Mouse (Mus musculus): ENCODE results near the gene Sftpd. TPM values are rescaled to one million over a fixed set of nuclear protein-coding genes. Genes with fewer than 3 reads are reported as not detected.
A peak's percentile ranks its signal among the peaks of the same experiment; 100 is the strongest.

Sftpd gene
- not detected in 2 replicates for polyA plus RNA-seq (2016; fragmentation: Nextera tagmentation; extraction: Ambion mirVana)

DNA sequence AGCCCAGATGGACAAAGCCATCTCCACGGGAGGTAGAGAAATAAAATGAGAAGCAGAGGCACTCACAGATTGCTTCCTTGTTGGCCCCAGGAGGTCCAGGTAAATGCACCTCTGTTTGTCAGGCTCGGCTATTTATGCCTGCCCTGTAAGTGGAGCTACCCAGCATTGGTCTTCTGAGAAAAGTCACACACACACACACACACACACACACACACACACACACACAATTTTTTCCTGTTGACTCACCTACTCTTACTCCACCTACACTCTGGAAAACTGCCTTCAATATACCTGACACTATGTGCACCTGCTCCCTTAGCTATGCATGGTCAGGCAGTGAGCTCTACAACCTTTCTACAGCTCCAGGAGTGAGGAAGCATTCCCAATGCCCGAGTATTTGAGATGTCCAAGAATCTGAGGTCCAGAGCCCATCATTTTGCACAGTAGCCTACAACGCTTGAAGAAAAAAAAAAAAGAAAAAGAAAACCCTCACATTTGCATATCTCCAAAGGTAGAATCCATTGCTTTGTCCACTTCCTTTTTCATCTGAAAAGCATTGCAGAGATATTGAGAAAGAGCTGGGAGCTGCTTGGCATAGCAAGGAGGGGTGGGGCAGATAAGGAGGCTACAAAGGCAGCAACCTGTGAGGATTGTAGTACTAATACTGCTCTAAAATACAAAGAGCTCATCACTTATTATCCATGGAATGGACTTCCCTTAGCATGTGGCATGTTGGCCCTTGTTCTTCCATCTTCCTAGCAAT is at the start of gene Sftpd:
Gene Sftpd (minus strand): TSS at position 91 of the 763 bp plus-strand sequence.
- Histone ChIP-seq H3K27ac (replicated peaks) (no peak within 1 kb of the TSS), H3K9me3 (no peaks in the 10 kb centered on the region), H3K36me3 (replicated peaks) (no peaks in the 10 kb centered on the region), H3K4me1 (no peaks in the 10 kb centered on the region), H3K27me3 (replicated peaks; ENCODE audit: low read depth, poor library complexity, severe bottlenecking) (no peaks in the 10 kb centered on the region), H3K4me3 (no peak within 1 kb of the TSS)
- no peak for DNase-seq (ENCODE audit: low spot score)
- 82% methylated on average over 4 of the region's 4 CpGs for WGBS

- DNase-seq (ENCODE audit: low spot score), result no peak
- H3K4me3 ChIP-seq, result no peak overlapping the region
- WGBS, result 73% methylated on average over 6 of the region's 6 CpGs
- no peaks in the 10 kb centered on the region for H3K36me3 ChIP-seq (replicated peaks)
- no peaks in the 10 kb centered on the region for H3K9me3 ChIP-seq
- no peaks in the 10 kb centered on the region for H3K4me1 ChIP-seq
- H3K27ac ChIP-seq (replicated peaks), result no peak overlapping the region
- no peaks in the 10 kb centered on the region for H3K27me3 ChIP-seq (replicated peaks; ENCODE audit: low read depth, poor library complexity, severe bottlenecking)
These were observed 13.2 kb upstream of the Sftpd start for GRCm38 (mm10) chr14:41198037-41198730.

- no peak overlapping the region for H3K4me3 ChIP-seq
- no peak for DNase-seq (ENCODE audit: low spot score)
- no peak overlapping the region for H3K27ac ChIP-seq (replicated peaks)
- H3K4me1 ChIP-seq, result no peaks in the 10 kb centered on the region
- H3K36me3 ChIP-seq (replicated peaks), result no peaks in the 10 kb centered on the region
- peaks cover 7% of the 10 kb centered on the region for H3K9me3 ChIP-seq
- no peaks in the 10 kb centered on the region for H3K27me3 ChIP-seq (replicated peaks; ENCODE audit: low read depth, poor library complexity, severe bottlenecking)
- WGBS, result 79% methylated on average over 2 of the region's 2 CpGs
These were observed 4.5 kb upstream of the Sftpd start for GRCm38 (mm10) chr14:41189496-41189895.

DNA sequence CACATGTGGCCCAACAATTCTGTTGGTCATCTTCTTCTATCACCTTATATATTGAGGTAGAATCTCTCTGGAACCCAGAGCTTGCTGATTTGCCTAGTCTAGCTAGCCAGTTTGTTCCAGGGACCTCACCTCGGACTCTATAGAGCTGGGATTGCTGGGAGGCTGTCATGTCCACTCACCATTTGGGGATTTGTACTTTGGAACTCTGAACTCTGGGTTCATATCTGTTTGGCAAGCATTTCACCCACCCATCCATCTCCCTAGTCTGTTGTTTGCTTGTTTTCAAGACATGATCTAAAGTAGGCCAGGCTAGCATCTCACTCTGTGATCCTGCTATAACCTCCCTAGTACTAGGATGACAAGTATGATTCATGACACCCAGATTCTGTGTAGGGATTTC is 10.1 kb downstream of the Sftpd start:
- 74% methylated on average over 1 of the region's 1 CpGs for WGBS
- DNase-seq (ENCODE audit: low spot score), result no peak

DNA sequence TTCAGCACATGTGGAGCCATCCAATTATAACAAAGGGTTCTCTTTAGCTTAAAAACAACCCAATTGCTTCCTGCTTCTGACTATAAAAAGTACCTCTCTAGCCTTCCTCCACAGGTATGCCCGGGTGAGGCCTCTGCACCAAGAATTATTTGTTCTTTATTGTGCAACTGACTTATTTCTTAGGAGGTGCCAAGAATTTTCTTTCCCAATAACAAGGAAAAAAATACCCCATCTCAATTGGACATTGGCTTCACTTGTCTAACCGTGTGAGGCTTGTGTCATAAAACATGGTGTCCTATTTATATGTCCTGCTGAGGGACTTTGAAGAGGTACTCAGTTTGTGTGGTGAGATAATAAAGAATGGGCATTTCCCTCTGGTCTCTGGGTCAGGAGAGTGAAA is 14.4 kb downstream of the Sftpd start:
- Histone ChIP-seq H3K27me3 (replicated peaks; ENCODE audit: low read depth, poor library complexity, severe bottlenecking) (no peaks in the 10 kb centered on the region), H3K36me3 (replicated peaks) (no peaks in the 10 kb centered on the region), H3K27ac (replicated peaks) (no peak overlapping the region), H3K4me1 (no peaks in the 10 kb centered on the region), H3K4me3 (no peak overlapping the region), H3K9me3 (no peaks in the 10 kb centered on the region)
- WGBS, result 83% methylated on average over 2 of the region's 2 CpGs
- DNase-seq (ENCODE audit: low spot score), result no peak

More for the DNA sequence above, 10.1 kb downstream of the Sftpd start:
- Histone ChIP-seq H3K9me3 (no peaks in the 10 kb centered on the region), H3K4me3 (no peak overlapping the region), H3K4me1 (no peaks in the 10 kb centered on the region), H3K27ac (replicated peaks) (no peak overlapping the region), H3K36me3 (replicated peaks) (no peaks in the 10 kb centered on the region), H3K27me3 (replicated peaks; ENCODE audit: low read depth, poor library complexity, severe bottlenecking) (no peaks in the 10 kb centered on the region)

DNA sequence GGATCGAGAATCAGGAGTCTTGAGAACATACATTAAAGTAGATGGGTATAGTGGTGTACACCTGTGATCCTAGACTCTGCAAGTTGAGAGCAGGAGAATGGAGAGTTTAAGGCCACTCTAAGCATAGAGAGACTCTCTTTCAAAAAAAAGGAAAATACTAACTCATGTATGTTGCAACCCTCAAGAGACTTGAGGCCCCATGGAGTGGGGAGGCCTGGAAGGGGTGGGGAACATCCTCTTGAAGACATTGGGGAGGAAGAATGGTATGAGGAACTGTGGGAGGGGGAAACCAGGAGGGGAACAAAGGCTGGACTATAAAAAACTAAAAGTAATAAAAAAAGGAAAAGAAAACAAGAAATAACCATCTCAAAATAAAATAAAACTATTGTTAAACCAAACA is 16.4 kb downstream of the Sftpd start:
- Histone ChIP-seq H3K9me3 (no peaks in the 10 kb centered on the region), H3K27ac (replicated peaks) (no peak overlapping the region), H3K27me3 (replicated peaks; ENCODE audit: low read depth, poor library complexity, severe bottlenecking) (no peaks in the 10 kb centered on the region), H3K4me3 (no peak overlapping the region), H3K36me3 (replicated peaks) (no peaks in the 10 kb centered on the region), H3K4me1 (no peaks in the 10 kb centered on the region)
- no peak for DNase-seq (ENCODE audit: low spot score)
- 88% methylated on average over 1 of the region's 1 CpGs for WGBS

GRCm38 (mm10) chr14:41167278-41167677 is 17.7 kb downstream of the Sftpd start:
- no peaks in the 10 kb centered on the region for H3K36me3 ChIP-seq (replicated peaks)

GRCm38 (mm10) chr14:41162663-41163062 is 22.3 kb downstream of the Sftpd start:
- Histone ChIP-seq H3K36me3 (replicated peaks) (no peaks in the 10 kb centered on the region), H3K27me3 (replicated peaks; ENCODE audit: low read depth, poor library complexity, severe bottlenecking) (no peaks in the 10 kb centered on the region), H3K4me3 (no peak overlapping the region), H3K4me1 (peaks cover 8% of the 10 kb centered on the region), H3K27ac (replicated peaks) (no peak overlapping the region), H3K9me3 (no peaks in the 10 kb centered on the region)
- WGBS, result 19% methylated on average over 2 of the region's 2 CpGs
- DNase-seq (ENCODE audit: low spot score), result peak; percentile 56

More at GRCm38 (mm10) chr14:41167278-41167677, 17.7 kb downstream of the Sftpd start:
- Histone ChIP-seq H3K4me1 (no peaks in the 10 kb centered on the region), H3K27ac (replicated peaks) (no peak overlapping the region), H3K9me3 (no peaks in the 10 kb centered on the region), H3K4me3 (no peak overlapping the region), H3K27me3 (replicated peaks; ENCODE audit: low read depth, poor library complexity, severe bottlenecking) (no peaks in the 10 kb centered on the region)
- no peak for DNase-seq (ENCODE audit: low spot score)
- WGBS, result 66% methylated on average over 5 of the region's 5 CpGs

- no peak overlapping the region for H3K4me3 ChIP-seq
- peak; percentile 8 for DNase-seq (ENCODE audit: low spot score)
- no peak overlapping the region for H3K27ac ChIP-seq (replicated peaks)
- peaks cover 8% of the 10 kb centered on the region for H3K4me1 ChIP-seq
- no peaks in the 10 kb centered on the region for H3K9me3 ChIP-seq
- H3K27me3 ChIP-seq (replicated peaks; ENCODE audit: low read depth, poor library complexity, severe bottlenecking), result no peaks in the 10 kb centered on the region
- no peaks in the 10 kb centered on the region for H3K36me3 ChIP-seq (replicated peaks)
- WGBS, result 19% methylated on average over 1 of the region's 1 CpGs
These were observed 24.2 kb downstream of the Sftpd start for GRCm38 (mm10) chr14:41160743-41161142.

DNA sequence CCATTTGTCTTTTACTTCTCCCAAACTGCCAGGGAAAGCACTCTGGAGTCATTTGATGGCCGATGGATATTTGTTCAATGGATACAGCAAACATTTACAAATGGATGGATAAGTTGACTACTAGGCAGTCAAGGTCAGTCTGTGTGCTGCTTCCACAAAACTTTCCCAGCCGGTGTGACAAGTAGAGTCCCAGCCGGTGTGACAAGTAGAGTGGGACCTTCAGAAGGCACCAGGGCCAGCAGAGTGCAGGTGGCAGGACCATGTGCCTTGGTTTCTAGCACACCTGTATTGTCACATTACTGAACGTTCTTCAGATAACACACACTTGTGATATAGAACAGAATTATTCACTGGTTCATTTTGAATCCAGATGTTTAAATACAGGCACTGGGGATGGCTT is 24.9 kb downstream of the Sftpd start:
- no peaks in the 10 kb centered on the region for H3K9me3 ChIP-seq
- H3K4me1 ChIP-seq, result peaks cover 8% of the 10 kb centered on the region
- DNase-seq (ENCODE audit: low spot score), result no peak
- no peak overlapping the region for H3K27ac ChIP-seq (replicated peaks)
- H3K27me3 ChIP-seq (replicated peaks; ENCODE audit: low read depth, poor library complexity, severe bottlenecking), result no peaks in the 10 kb centered on the region
- no peaks in the 10 kb centered on the region for H3K36me3 ChIP-seq (replicated peaks)
- 90% methylated on average over 4 of the region's 4 CpGs for WGBS
- no peak overlapping the region for H3K4me3 ChIP-seq

GRCm38 (mm10) chr14:41151220-41151898 is 33.6 kb downstream of the Sftpd start, which contains the start of gene Mbl1:
Mbl1 (plus strand) TSS chr14:41151458.
- DNase-seq (ENCODE audit: low spot score), result no peak
- Histone ChIP-seq H3K4me1 (no peaks in the 10 kb centered on the region), H3K27me3 (replicated peaks; ENCODE audit: low read depth, poor library complexity, severe bottlenecking) (no peaks in the 10 kb centered on the region), H3K27ac (replicated peaks) (no peak within 1 kb of the TSS), H3K4me3 (no peak within 1 kb of the TSS), H3K36me3 (replicated peaks) (no peaks in the 10 kb centered on the region), H3K9me3 (no peaks in the 10 kb centered on the region)
- 83% methylated on average over 7 of the region's 7 CpGs for WGBS

DNA sequence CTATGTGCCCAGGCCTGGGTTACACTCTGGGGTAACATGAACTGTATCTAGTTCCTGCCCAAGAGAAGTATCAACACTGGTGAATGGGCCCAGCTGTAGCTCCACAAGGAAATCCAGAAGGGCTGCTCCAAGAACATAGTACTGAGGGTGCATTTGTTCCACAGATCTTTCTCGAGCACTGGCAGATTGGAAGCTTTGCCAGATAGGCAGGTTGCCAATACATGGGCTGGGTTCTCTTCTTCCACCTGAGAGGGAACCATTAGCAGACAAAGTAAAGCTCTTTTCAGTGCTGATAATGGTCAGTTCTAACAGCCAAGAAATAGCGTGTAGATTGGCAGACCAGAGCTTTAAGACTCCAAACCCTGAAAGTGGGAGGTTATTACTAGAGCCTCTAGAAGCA is 37.6 kb downstream of the Sftpd start:
- H3K36me3 ChIP-seq (replicated peaks), result no peaks in the 10 kb centered on the region
- no peaks in the 10 kb centered on the region for H3K4me1 ChIP-seq
- H3K27ac ChIP-seq (replicated peaks), result no peak overlapping the region
- no peak overlapping the region for H3K4me3 ChIP-seq
- no peaks in the 10 kb centered on the region for H3K27me3 ChIP-seq (replicated peaks; ENCODE audit: low read depth, poor library complexity, severe bottlenecking)
- DNase-seq (ENCODE audit: low spot score), result no peak
- no peaks in the 10 kb centered on the region for H3K9me3 ChIP-seq
- 83% methylated on average over 2 of the region's 2 CpGs for WGBS
